Mouse (Mus musculus): ENCODE measurements around the gene Egln2.

Egln2 gene

GRCm38 (mm10) chr7:27130521-27131370 lies 35.9 kb downstream of the Egln2 start:
- no peak for DNase-seq

- DNase-seq: no peak
These were observed 36.8 kb downstream of the Egln2 start for GRCm38 (mm10) chr7:27129811-27130210.

GRCm38 (mm10) chr7:27128946-27129345 lies 37.7 kb downstream of the Egln2 start:
- DNase-seq: no peak

- DNase-seq: peak; percentile 22
These were observed 38.4 kb downstream of the Egln2 start for GRCm38 (mm10) chr7:27128162-27128561.

GRCm38 (mm10) chr7:27124969-27125368 lies 41.6 kb downstream of the Egln2 start:
- DNase-seq: no peak

- DNase-seq: no peak
These were observed 42.2 kb downstream of the Egln2 start for GRCm38 (mm10) chr7:27124305-27124832.

- DNase-seq: no peak
These were observed 46.9 kb downstream of the Egln2 start, which contains the start of gene Cyp2f2 for GRCm38 (mm10) chr7:27119676-27120075. TSS of gene Cyp2f2 (plus strand) at chr7:27119909.

- no peak for DNase-seq
These were observed 48.5 kb downstream of the Egln2 start for GRCm38 (mm10) chr7:27118033-27118511.

- DNase-seq: no peak
These were observed 54.6 kb downstream of the Egln2 start for GRCm38 (mm10) chr7:27111987-27112386.

- no peak for DNase-seq
These were observed 55.6 kb downstream of the Egln2 start for GRCm38 (mm10) chr7:27111038-27111437.

GRCm38 (mm10) chr7:27110327-27110726 lies 56.3 kb downstream of the Egln2 start:
- no peak for DNase-seq

All from right cerebral cortex, postnatal 25 days (tissue).